In genomic region chr17:3092682-3093081, GRCm38 (mm10) we compare ENCODE assay signal across 17 mouse cellular contexts. TPM values are rescaled to one million over a fixed set of nuclear protein-coding genes. Genes with fewer than 3 reads are reported as not detected.
DNase-seq lines count a peak whose midpoint lies in the region; ATAC-seq and TF ChIP-seq lines count a peak whose summit lies in the region.
"Had no signal": no experiment of that assay in that cellular context is flagged by ENCODE, and none has a peak within 500 bp of the region (broad histone marks: within the 10 kb centered on the region; RNA-seq: fewer than 3 reads in every experiment).

No protein-coding gene starts in this region.

- no peaks in the 10 kb centered on the region for H3K27me3 ChIP-seq in embryonic facial prominence, embryonic 14.5 days (replicated peaks; ENCODE audit: control insufficient read depth, insufficient read depth, low read length)
- H3K27me3 ChIP-seq in embryonic facial prominence, embryonic 10.5 days (replicated peaks; ENCODE audit: low read depth, poor library complexity, severe bottlenecking) = no peaks in the 10 kb centered on the region
- no peaks in the 10 kb centered on the region for H3K27me3 ChIP-seq in CH12.LX (replicated peaks)
- no peaks in the 10 kb centered on the region for H3K27me3 ChIP-seq in kidney, embryonic 16.5 days (ENCODE audit: insufficient read depth, low read length)
- H3K27me3 ChIP-seq: heart, embryonic 13.5 days; kidney, embryonic 15.5 days; limb, embryonic 12.5 days; neural tube, embryonic 15.5 days had no signal

- WGBS in embryonic facial prominence, embryonic 14.5 days = 48% methylated on average over 4 of the region's 4 CpGs
- WGBS in embryonic facial prominence, embryonic 10.5 days = 54% methylated on average over 4 of the region's 4 CpGs
- WGBS in kidney, embryonic 16.5 days = 54% methylated on average over 4 of the region's 4 CpGs

- H3K36me3 ChIP-seq in embryonic facial prominence, embryonic 14.5 days (ENCODE audit: control insufficient read depth, insufficient read depth, low read length) = no peaks in the 10 kb centered on the region
- no peaks in the 10 kb centered on the region for H3K36me3 ChIP-seq in embryonic facial prominence, embryonic 10.5 days (replicated peaks)
- H3K36me3 ChIP-seq in CH12.LX (replicated peaks in 1 of 2; ENCODE audit: control insufficient read depth in 1 of 2, insufficient read depth in 1 of 2, low read length in 1 of 2) = no peaks in the 10 kb centered on the region
- no peaks in the 10 kb centered on the region for H3K36me3 ChIP-seq in kidney, embryonic 16.5 days (ENCODE audit: insufficient read depth, low read length)
- H3K36me3 ChIP-seq: heart, embryonic 13.5 days; hindbrain, embryonic 10.5 days; kidney, embryonic 15.5 days; limb, embryonic 12.5 days; neural tube, embryonic 15.5 days had no signal

- no peak for TF ChIP-seq RAD21 in CH12.LX (IDR thresholded peaks at IDR 0.05; ENCODE audit: low read depth, low read length)

- in situ Hi-C loops in CH12.LX (cut with MboI; ENCODE audit: low pct_ligation_motif_present, low pct_unique_long_range_greater_than_20kb, low sequenced_read_pairs) = no loop called here

- H3K4me2 ChIP-seq in embryonic facial prominence, embryonic 14.5 days (ENCODE audit: low read depth, low read length) = no peak overlapping the region
- no peak overlapping the region for H3K4me2 ChIP-seq in CH12.LX (ENCODE audit: insufficient read depth, low read depth, poor library complexity, severe bottlenecking)
- no peak overlapping the region for H3K4me2 ChIP-seq in kidney, embryonic 16.5 days (replicated peaks; ENCODE audit: low read depth, low read length)
- H3K4me2 ChIP-seq: heart, embryonic 13.5 days; kidney, embryonic 15.5 days; limb, embryonic 12.5 days; neural tube, embryonic 15.5 days had no signal

- dilution Hi-C loops in CH12.LX (cut with MboI; ENCODE audit: extremely low pct_ligation_motif_present, extremely low pct_unique_long_range_greater_than_20kb, low sequenced_read_pairs) = no loop called here

- no peaks in the 10 kb centered on the region for H3K9me3 ChIP-seq in embryonic facial prominence, embryonic 14.5 days (ENCODE audit: control insufficient read depth, low read length)
- H3K9me3 ChIP-seq in embryonic facial prominence, embryonic 10.5 days = no peaks in the 10 kb centered on the region
- no peaks in the 10 kb centered on the region for H3K9me3 ChIP-seq in CH12.LX (replicated peaks; ENCODE audit: low read length)
- no peaks in the 10 kb centered on the region for H3K9me3 ChIP-seq in kidney, embryonic 16.5 days (ENCODE audit: low read length)
- H3K9me3 ChIP-seq: heart, embryonic 13.5 days; hindbrain, embryonic 10.5 days; kidney, embryonic 15.5 days; limb, embryonic 12.5 days; neural tube, embryonic 15.5 days had no signal

- H3K79me2 ChIP-seq in CH12.LX (replicated peaks; ENCODE audit: control insufficient read depth, extremely low read depth, insufficient read depth, poor library complexity, severe bottlenecking) = no peaks in the 10 kb centered on the region

- no peak for ATAC-seq in embryonic facial prominence, embryonic 14.5 days (ENCODE audit: low read depth)
- ATAC-seq in hematopoietic stem cell, adult 5-6 weeks (replicated peaks in 1 of 2; ENCODE audit: insufficient read depth in 1 of 2, low FRiP score in 2 of 2, low TSS enrichment in 1 of 2, low read depth in 1 of 2, poor library complexity in 2 of 2, severe bottlenecking in 2 of 2) = peak; percentile 37 to 51; a peak in 2 of 4 replicates
- ATAC-seq in neutrophil, adult 5-6 weeks (ENCODE audit: extremely low read depth, insufficient number of reproducible peaks, low FRiP score, poor library complexity, severe bottlenecking) = peak; percentile 51; the same call in 1 of the 2 replicates
- no peak for ATAC-seq in kidney, embryonic 16.5 days (ENCODE audit: low FRiP score, low TSS enrichment)
- ATAC-seq: forebrain, embryonic 16.5 days had no signal

- TF ChIP-seq EP300 in CH12.LX (IDR thresholded peaks at IDR 0.05; ENCODE audit: low read length) = 0 out of 2 replicates have a peak, but pooled peaks have one; percentile 43

- peak; percentile 42 for DNase-seq in embryonic facial prominence, embryonic 14.5 days (ENCODE audit: low spot score)
- no peak for DNase-seq in embryonic facial prominence, embryonic 10.5 days (ENCODE audit: low spot score)
- no peak for DNase-seq in CH12.LX (ENCODE audit: extremely low read depth)
- DNase-seq in layer of hippocampus, postnatal 10 days (ENCODE audit: low spot score in 2 of 2) = no peak
- no peak for DNase-seq in adrenal gland, postnatal 14 days
- DNase-seq: cerebellum, postnatal 25 days had no signal

- H3K27ac ChIP-seq in embryonic facial prominence, embryonic 14.5 days (replicated peaks; ENCODE audit: low read depth, low read length) = no peak overlapping the region
- H3K27ac ChIP-seq in embryonic facial prominence, embryonic 10.5 days (replicated peaks) = no peak overlapping the region
- no peak overlapping the region for H3K27ac ChIP-seq in CH12.LX (ENCODE audit: insufficient read depth, low read depth)
- no peak overlapping the region for H3K27ac ChIP-seq in kidney, embryonic 16.5 days (ENCODE audit: low read length)
- H3K27ac ChIP-seq: heart, embryonic 13.5 days; hindbrain, embryonic 10.5 days; kidney, embryonic 15.5 days; limb, embryonic 12.5 days; liver, embryonic 14.5 days; neural tube, embryonic 15.5 days; stomach, postnatal 0 days had no signal

- no peak for TF ChIP-seq POLR2A in CH12.LX (IDR thresholded peaks at IDR 0.05; ENCODE audit: low read depth, low read length)

- no peak overlapping the region for H3K9ac ChIP-seq in embryonic facial prominence, embryonic 14.5 days (ENCODE audit: low read depth, low read length)
- no peak overlapping the region for H3K9ac ChIP-seq in CH12.LX (ENCODE audit: insufficient read depth, low read depth)
- no peak overlapping the region for H3K9ac ChIP-seq in kidney, embryonic 16.5 days (replicated peaks; ENCODE audit: low read length)
- H3K9ac ChIP-seq: heart, embryonic 13.5 days; kidney, embryonic 15.5 days; limb, embryonic 12.5 days; liver, embryonic 14.5 days; neural tube, embryonic 15.5 days had no signal

- no peak for TF ChIP-seq CTCF in CH12.LX (conservative IDR thresholded peaks at IDR 0.05 in 1 of 2, IDR thresholded peaks at IDR 0.05 in 1 of 2; ENCODE audit: low read depth in 2 of 2, low read length in 2 of 2)

- no peaks in the 10 kb centered on the region for H3K4me1 ChIP-seq in embryonic facial prominence, embryonic 14.5 days (ENCODE audit: control insufficient read depth, insufficient read depth, low read length)
- H3K4me1 ChIP-seq in embryonic facial prominence, embryonic 10.5 days = no peaks in the 10 kb centered on the region
- H3K4me1 ChIP-seq in CH12.LX (ENCODE audit: control insufficient read depth in 1 of 2, insufficient read depth in 2 of 2) = peaks cover 0 to 5% of the 10 kb centered on the region in 2 experiments; a peak in 1 of 4 replicates
- no peaks in the 10 kb centered on the region for H3K4me1 ChIP-seq in kidney, embryonic 16.5 days (ENCODE audit: insufficient read depth, low read length)
- H3K4me1 ChIP-seq: heart, embryonic 13.5 days; hindbrain, embryonic 10.5 days; kidney, embryonic 15.5 days; limb, embryonic 12.5 days; neural tube, embryonic 15.5 days had no signal

- H3K4me3 ChIP-seq in embryonic facial prominence, embryonic 14.5 days (ENCODE audit: low read depth, low read length) = no peak overlapping the region
- H3K4me3 ChIP-seq in embryonic facial prominence, embryonic 10.5 days = no peak overlapping the region
- H3K4me3 ChIP-seq in CH12.LX (replicated peaks in 1 of 3; ENCODE audit: low read depth in 2 of 3, low read length in 2 of 3, poor library complexity in 1 of 3) = no peak overlapping the region
- no peak overlapping the region for H3K4me3 ChIP-seq in kidney, embryonic 16.5 days (ENCODE audit: low read length)
- H3K4me3 ChIP-seq: heart, embryonic 13.5 days; hindbrain, embryonic 10.5 days; kidney, embryonic 15.5 days; limb, embryonic 12.5 days; neural tube, embryonic 15.5 days had no signal

TF ChIP-seq in CH12.LX, 34 proteins besides CTCF, POLR2A, EP300 and RAD21:
- TF ChIP-seq ETS1 (conservative IDR thresholded peaks at IDR 0.05; ENCODE audit: low read depth, low read length) = peak; percentile 52
- TF ChIP-seq MAX (IDR thresholded peaks at IDR 0.05; ENCODE audit: low read length) = peak; percentile 39; the same call in 1 of the 2 replicates
- 0 out of 2 replicates have a peak, but pooled peaks have one; percentile 14 for TF ChIP-seq ELF1 (IDR thresholded peaks at IDR 0.05; ENCODE audit: low read depth, low read length)
- 0 out of 2 replicates have a peak, but pooled peaks have one; percentile 13 for TF ChIP-seq TCF12 (IDR thresholded peaks at IDR 0.05; ENCODE audit: low read depth, low read length)
- TF ChIP-seq MAFK (IDR thresholded peaks at IDR 0.05; ENCODE audit: insufficient replicate concordance, low read length) = no peak
- no peak for TF ChIP-seq JUND (conservative IDR thresholded peaks at IDR 0.05; ENCODE audit: low read depth, low read length)

RNA-seq across cellular contexts. Expression of gene Scaf8, which starts 22.1 kb away (rescaled TPM):
- polyA plus RNA-seq in embryonic facial prominence, embryonic 14.5 days (2014; fragmentation: Nextera tagmentation; extraction: Ambion mirVana) = 21.5 and 23.4 TPM in 2 replicates
- polyA plus RNA-seq in embryonic facial prominence, embryonic 10.5 days (2016; fragmentation: Nextera tagmentation; extraction: Ambion mirVana) = 23.2 and 23.4 TPM in 2 replicates
- 23.9 and 26.2 TPM in 2 replicates for total RNA-seq in CH12.LX (2012; rRNA removed)
- total RNA-seq in CH12.LX (2014; rRNA removed) = 30.7 and 31.8 TPM in 2 replicates
- 33.5 and 47.3 TPM in 2 replicates for polyA plus RNA-seq in CH12.LX (2012; ENCODE audit: insufficient read length, low read depth)
- total RNA-seq in hematopoietic stem cell, adult 5-6 weeks (2017) = 49.2 and 52.4 TPM in 2 replicates
- 86.3 and 88.1 TPM in 2 replicates for total RNA-seq in neutrophil, adult 5-6 weeks (2017)
- total RNA-seq in layer of hippocampus, postnatal 10 days (2021) = 10 to 100 TPM; 58.0 to 60.2 TPM
- polyA plus RNA-seq in kidney, embryonic 16.5 days (2015; fragmentation: Nextera tagmentation; extraction: Ambion mirVana) = 20.2 and 23.3 TPM in 2 replicates
- total RNA-seq in adrenal gland, postnatal 14 days (2021) = 40.4 and 44.0 TPM in 2 replicates

Comparison
In these comparisons a context has a peak if more than half of its experiments do, and no peak if none do; other contexts are left out.
1. ATAC-seq: peak in hematopoietic stem cell, adult 5-6 weeks (2 of 2) and neutrophil, adult 5-6 weeks (single experiment); none in embryonic facial prominence, embryonic 14.5 days (single experiment) and kidney, embryonic 16.5 days (single experiment).